Mouse (Mus musculus) B cell, adult 2 months (primary cell): ENCODE results near the gene Vmn1r232.

Experiments used
- DNase-seq, 2 experiments: peaks; one replicate each; pipeline ENCODE4 v3.0.0; 2022

Gene Vmn1r232

DNA sequence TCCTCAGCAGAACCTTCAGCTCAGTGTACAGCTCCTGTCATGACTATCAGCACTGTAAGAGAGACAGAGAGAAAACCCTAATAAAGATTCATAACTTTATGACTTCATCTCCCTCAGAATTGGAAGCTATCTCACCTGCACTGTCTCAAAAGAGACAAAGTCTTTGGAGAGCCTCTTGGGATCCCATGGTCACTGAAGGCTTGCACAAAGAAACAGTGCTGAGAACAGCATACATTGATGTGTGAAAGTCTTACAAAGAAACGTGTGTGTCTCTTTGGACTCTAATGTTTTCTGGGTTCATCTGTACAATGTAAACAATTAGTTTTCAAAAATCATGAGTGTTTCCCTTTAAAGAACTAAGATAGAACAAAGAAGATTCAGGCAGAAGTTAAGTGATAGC, at the start of gene Vmn1r232:
Vmn1r232 (minus strand) TSS at position 101 of the 400 bp plus-strand sequence.
- DNase-seq, result no peak

DNA sequence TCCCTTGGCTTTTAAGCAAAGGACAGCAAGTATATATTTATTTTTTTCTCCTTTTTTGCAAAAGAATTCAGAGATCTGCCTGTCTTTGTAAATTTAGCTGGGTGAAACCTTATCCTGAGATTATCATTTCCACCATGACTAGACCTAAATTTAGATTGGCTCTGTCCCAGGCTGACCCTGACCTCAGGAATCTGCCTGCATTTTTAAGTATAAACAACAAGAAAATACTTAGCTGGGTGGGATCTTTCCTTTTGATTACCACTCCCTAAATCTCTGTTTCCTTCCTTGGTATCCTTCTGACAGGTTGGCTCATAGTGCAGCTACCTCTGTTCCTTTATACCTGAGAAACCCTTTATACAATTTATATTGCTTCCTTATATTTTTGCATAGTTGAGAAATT, 47.2 kb upstream of the Vmn1r232 start:
- no peak for DNase-seq

DNA sequence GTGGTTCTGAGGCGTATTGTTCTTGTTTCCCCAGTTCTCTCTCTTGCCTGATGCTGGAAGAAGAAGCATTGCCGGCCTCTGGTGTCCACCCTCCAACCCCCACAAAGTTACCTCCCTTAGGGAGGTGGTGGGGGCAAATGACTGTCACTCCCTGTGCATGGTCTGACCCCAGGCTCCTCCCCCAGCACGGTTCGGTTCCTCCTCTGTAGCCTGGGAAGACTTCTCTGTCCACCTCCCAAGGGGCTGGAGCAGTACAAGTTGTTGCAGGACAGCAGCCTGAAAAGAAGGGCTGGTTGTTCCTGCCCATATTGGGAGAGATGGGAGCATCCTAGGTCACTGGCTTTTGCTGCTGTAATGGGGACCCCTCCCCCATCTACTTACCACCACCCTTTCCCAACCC, 45.9 kb upstream of the Vmn1r232 start:
- DNase-seq, result no peak

DNA sequence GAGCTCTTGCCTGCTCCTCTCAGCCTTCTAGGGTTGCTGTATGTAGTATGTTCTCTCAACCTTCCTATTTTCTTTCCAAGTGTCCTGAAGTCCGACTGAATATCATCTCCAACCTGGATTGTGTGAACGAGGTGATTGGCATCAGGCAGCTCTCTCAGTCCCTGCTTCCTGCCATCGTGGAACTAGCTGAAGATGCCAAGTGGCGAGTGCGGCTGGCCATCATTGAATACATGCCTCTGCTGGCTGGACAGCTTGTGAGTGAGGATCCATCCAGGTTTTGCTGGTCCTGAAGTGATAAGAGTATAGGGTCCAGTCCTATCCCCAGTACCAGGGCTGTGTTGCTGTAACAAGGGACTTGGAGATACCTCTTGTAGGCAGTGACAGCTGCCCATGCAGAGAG, 40.9 kb upstream of the Vmn1r232 start:
- no peak for DNase-seq

DNA sequence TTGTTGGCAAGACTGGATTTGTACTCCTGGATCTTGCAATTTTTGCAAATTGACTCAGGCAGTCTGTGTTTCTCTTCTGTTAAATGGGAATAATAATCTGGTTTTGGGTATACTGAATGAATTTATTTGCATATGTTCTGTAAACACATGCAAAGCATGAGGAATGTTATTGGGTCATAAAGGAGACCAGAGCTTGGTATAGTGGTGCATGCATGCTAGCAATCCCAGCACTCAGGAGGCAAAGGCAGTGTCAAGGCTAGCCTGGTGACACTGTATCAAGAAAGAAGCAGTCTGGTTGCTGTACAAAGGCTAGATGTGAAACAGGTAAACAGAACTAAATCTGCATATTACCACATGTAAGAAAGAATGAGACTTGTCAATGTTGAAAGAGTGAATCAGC, 27.1 kb upstream of the Vmn1r232 start:
- no peak for DNase-seq

DNA sequence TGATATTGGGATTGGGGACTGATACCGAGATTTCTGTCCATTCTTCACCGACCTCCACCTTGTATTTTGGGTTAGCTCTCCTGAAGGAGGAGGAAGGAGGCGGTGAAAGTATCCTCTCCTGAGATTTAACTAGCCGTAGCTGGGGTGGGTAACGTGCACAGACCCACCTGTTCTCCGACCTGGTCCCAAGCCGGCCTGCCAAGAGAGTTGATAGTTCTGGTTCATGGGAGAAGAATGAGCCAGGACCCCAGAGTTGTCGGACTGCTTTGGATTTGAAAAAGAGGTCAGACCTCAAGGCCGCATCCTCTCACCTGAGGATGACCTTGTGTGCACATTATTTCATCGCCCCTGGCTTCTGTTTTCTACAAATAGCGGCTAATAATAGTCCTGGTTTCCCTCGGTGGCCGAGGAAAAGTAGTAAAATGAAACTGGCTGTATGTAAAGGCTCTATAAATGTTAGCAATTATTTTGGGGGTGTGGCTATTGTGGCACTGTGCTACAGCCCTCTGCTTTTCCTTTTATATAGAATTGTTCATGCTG, 26.6 kb upstream of the Vmn1r232 start:
- DNase-seq, result peak; percentile 21 to 27

DNA sequence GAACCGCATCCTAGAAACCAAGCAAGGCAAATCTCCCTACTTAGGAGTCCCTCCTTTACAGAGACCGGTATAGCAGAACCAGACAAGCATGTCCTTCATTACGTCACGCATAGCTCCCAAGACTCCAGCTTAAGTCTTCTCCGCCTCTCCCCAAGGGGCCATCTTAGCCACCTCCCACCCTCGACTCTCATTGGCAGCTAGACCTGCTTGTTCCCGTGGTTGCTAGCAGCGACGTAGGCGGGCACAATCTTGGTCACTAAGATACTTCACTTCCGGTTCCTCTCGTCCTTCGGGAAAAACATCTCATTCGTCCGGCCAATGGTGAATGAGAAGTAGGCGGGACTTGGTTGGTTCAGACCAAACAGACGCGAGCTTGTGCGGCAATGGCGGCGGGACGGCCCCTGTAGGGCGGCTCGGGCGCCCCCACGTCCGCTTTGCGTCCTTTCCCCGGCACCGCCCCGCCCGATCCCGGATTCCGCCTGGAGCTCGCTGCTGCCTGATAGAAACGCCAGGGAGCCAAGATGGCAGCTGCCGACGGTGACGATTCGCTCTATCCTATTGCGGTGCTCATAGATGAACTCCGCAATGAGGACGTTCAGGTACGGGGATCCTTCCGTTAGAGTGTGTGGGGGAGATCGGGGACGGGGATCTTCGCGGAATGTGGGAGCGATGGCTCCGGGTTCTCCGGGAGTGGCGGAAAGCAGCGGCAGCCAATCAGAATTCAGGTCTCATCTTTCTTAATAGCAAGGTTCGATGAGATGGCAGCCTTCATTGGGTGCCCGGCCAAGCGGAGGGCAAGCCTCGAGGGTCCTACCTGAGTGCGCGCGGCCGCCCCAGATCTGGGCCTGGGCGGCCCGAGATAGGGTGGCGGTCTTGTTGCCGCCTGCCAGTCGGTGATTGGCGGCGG, 25.7 kb upstream of the Vmn1r232 start, which contains the start of gene Ppp2r1a:
Ppp2r1a (plus strand) TSS at position 327 of the 907 bp plus-strand sequence.
- DNase-seq, result peak; percentile 97 to 98

DNA sequence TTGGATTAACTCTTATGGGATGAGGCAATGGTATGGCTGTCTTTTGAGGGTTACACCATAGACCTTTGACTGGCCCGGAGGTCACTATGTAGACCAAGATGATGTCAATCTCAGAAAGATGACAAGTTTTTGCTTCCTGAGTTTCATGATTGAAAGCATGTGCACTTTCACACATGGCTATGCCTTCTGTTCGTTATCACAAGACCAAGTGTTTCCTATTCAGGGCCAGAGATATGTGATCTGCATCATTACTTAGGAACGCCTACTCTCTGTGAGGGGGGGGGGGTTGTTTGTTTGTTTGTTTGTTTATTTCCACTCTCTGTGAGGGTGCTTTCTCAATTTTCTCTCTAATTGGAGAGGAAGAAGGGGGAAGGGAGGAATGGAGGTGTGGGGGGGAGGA, 24.7 kb upstream of the Vmn1r232 start:
- no peak for DNase-seq

DNA sequence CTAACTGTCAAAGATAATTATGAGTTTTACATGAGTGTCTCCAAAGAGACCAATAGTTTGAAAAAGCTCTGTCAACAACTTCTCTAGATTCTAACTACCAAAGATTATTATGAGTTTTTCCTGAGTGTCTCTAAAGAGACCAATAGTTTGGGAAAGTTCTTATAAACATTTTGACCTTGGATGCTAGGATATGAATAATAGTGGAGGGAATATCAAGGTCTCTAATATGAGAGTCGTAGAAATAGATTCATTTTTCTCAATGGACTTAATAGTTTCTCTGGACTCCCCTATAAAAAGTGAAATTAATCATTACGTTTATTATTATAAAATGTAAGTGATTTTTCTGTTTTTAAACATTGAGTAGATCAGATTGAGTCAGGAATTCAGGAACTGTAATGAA, 14.5 kb downstream of the Vmn1r232 start, which contains the start of gene Vmn1r231:
Vmn1r231 (minus strand) TSS at position 101 of the 400 bp plus-strand sequence.
- no peak for DNase-seq
